In genomic region chr14:9330767-9331166, GRCm38 (mm10) we compare ENCODE assay signal across 20 mouse cellular contexts.
A peak's percentile ranks its signal among the peaks of the same experiment; 100 is the strongest.
DNase-seq lines count a peak whose midpoint lies in the region; ATAC-seq and TF ChIP-seq lines count a peak whose summit lies in the region.
"Had no signal": no experiment of that assay in that cellular context is flagged by ENCODE, and none has a peak within 500 bp of the region (broad histone marks: within the 10 kb centered on the region; RNA-seq: fewer than 3 reads in every experiment).

No protein-coding gene starts in this region.

- H3K27me3 ChIP-seq in hindbrain, postnatal 0 days (ENCODE audit: insufficient read depth, low read length) = no peaks in the 10 kb centered on the region
- no peaks in the 10 kb centered on the region for H3K27me3 ChIP-seq in hindbrain, embryonic 14.5 days (ENCODE audit: control insufficient read depth, insufficient read depth, low read length)
- no peaks in the 10 kb centered on the region for H3K27me3 ChIP-seq in midbrain, postnatal 0 days (ENCODE audit: insufficient read depth, low read length)
- no peaks in the 10 kb centered on the region for H3K27me3 ChIP-seq in midbrain, embryonic 15.5 days (replicated peaks)
- no peaks in the 10 kb centered on the region for H3K27me3 ChIP-seq in stomach, postnatal 0 days (ENCODE audit: control insufficient read depth, insufficient read depth, low read length)
- H3K27me3 ChIP-seq: forebrain, embryonic 12.5 days; heart, embryonic 12.5 days; liver, embryonic 12.5 days; neural tube, embryonic 15.5 days had no signal

- H3K9me3 ChIP-seq in hindbrain, postnatal 0 days (ENCODE audit: low read length) = no peaks in the 10 kb centered on the region
- H3K9me3 ChIP-seq in hindbrain, embryonic 14.5 days (ENCODE audit: control insufficient read depth, low read length) = no peaks in the 10 kb centered on the region
- H3K9me3 ChIP-seq in midbrain, postnatal 0 days (ENCODE audit: low read length) = no peaks in the 10 kb centered on the region
- H3K9me3 ChIP-seq in midbrain, embryonic 15.5 days = no peaks in the 10 kb centered on the region
- H3K9me3 ChIP-seq in ES-E14 (ENCODE audit: control insufficient read depth, insufficient read depth, low read depth, low read length) = no peaks in the 10 kb centered on the region
- H3K9me3 ChIP-seq in stomach, postnatal 0 days (ENCODE audit: control insufficient read depth, low read length) = no peaks in the 10 kb centered on the region
- H3K9me3 ChIP-seq: forebrain, embryonic 12.5 days; heart, embryonic 12.5 days; limb, embryonic 10.5 days; liver, embryonic 12.5 days; midbrain, embryonic 10.5 days; neural tube, embryonic 15.5 days had no signal

- H3K27ac ChIP-seq in hindbrain, postnatal 0 days = no peak overlapping the region
- no peak overlapping the region for H3K27ac ChIP-seq in hindbrain, embryonic 14.5 days
- no peak overlapping the region for H3K27ac ChIP-seq in midbrain, postnatal 0 days (ENCODE audit: low read depth, low read length)
- H3K27ac ChIP-seq in midbrain, embryonic 15.5 days = no peak overlapping the region
- H3K27ac ChIP-seq in ES-E14 (ENCODE audit: insufficient read depth, low read depth, low read length, poor library complexity, severe bottlenecking) = no peak overlapping the region
- H3K27ac ChIP-seq in stomach, postnatal 0 days (replicated peaks) = no peak overlapping the region
- H3K27ac ChIP-seq: forebrain, embryonic 12.5 days; limb, embryonic 10.5 days; liver, embryonic 12.5 days; midbrain, embryonic 10.5 days; neural tube, embryonic 15.5 days had no signal

- H3K4me3 ChIP-seq in hindbrain, postnatal 0 days (ENCODE audit: low read length) = no peak overlapping the region
- no peak overlapping the region for H3K4me3 ChIP-seq in hindbrain, embryonic 14.5 days (replicated peaks; ENCODE audit: low read length)
- H3K4me3 ChIP-seq in midbrain, postnatal 0 days (ENCODE audit: low read depth, low read length) = no peak overlapping the region
- H3K4me3 ChIP-seq in midbrain, embryonic 15.5 days = no peak overlapping the region
- H3K4me3 ChIP-seq in ES-E14 (ENCODE audit: insufficient read depth in 1 of 2, low read depth in 1 of 2, low read length in 2 of 2, poor library complexity in 1 of 2, severe bottlenecking in 1 of 2) = no peak overlapping the region
- no peak overlapping the region for H3K4me3 ChIP-seq in stomach, postnatal 0 days (ENCODE audit: low read depth, low read length)
- H3K4me3 ChIP-seq: forebrain, embryonic 12.5 days; heart, embryonic 12.5 days; limb, embryonic 10.5 days; liver, embryonic 12.5 days; midbrain, embryonic 10.5 days; myocyte; neural tube, embryonic 15.5 days had no signal

- H3K9ac ChIP-seq in hindbrain, postnatal 0 days (replicated peaks; ENCODE audit: low read length) = no peak overlapping the region
- H3K9ac ChIP-seq in hindbrain, embryonic 14.5 days = no peak overlapping the region
- no peak overlapping the region for H3K9ac ChIP-seq in midbrain, postnatal 0 days (replicated peaks; ENCODE audit: low read length, poor library complexity, severe bottlenecking)
- no peak overlapping the region for H3K9ac ChIP-seq in midbrain, embryonic 15.5 days
- H3K9ac ChIP-seq in ES-E14 (ENCODE audit: insufficient read depth, low read depth, low read length, poor library complexity, severe bottlenecking) = no peak overlapping the region
- H3K9ac ChIP-seq in stomach, postnatal 0 days (ENCODE audit: low read length) = no peak overlapping the region
- H3K9ac ChIP-seq: forebrain, embryonic 12.5 days; heart, embryonic 12.5 days; liver, embryonic 12.5 days; neural tube, embryonic 15.5 days had no signal

- in situ Hi-C loops in ES-E14 (cut with MboI; ENCODE audit: low sequenced_read_pairs in 2 of 2, unreplicated experiment in 2 of 2) = no loop called here

- H3K36me3 ChIP-seq in hindbrain, postnatal 0 days (ENCODE audit: insufficient read depth, low read length) = no peaks in the 10 kb centered on the region
- H3K36me3 ChIP-seq in hindbrain, embryonic 14.5 days (replicated peaks; ENCODE audit: control insufficient read depth, insufficient read depth) = no peaks in the 10 kb centered on the region
- H3K36me3 ChIP-seq in midbrain, postnatal 0 days (ENCODE audit: insufficient read depth, low read length) = no peaks in the 10 kb centered on the region
- no peaks in the 10 kb centered on the region for H3K36me3 ChIP-seq in midbrain, embryonic 15.5 days (replicated peaks)
- no peaks in the 10 kb centered on the region for H3K36me3 ChIP-seq in ES-E14 (ENCODE audit: control insufficient read depth, insufficient read depth, low read length, poor library complexity, severe bottlenecking)
- no peaks in the 10 kb centered on the region for H3K36me3 ChIP-seq in stomach, postnatal 0 days (ENCODE audit: control insufficient read depth, insufficient read depth, low read length)
- H3K36me3 ChIP-seq: forebrain, embryonic 12.5 days; heart, embryonic 12.5 days; limb, embryonic 10.5 days; liver, embryonic 12.5 days; midbrain, embryonic 10.5 days; neural tube, embryonic 15.5 days had no signal

- DNase-seq in hindbrain, postnatal 0 days (ENCODE audit: low spot score) = no peak
- DNase-seq in hindbrain, embryonic 14.5 days (ENCODE audit: low spot score) = no peak
- no peak for DNase-seq in midbrain, postnatal 0 days (ENCODE audit: low spot score)
- DNase-seq in ES-E14 (ENCODE audit: low read depth, low spot score) = peak; percentile 68
- DNase-seq in stomach, postnatal 0 days (ENCODE audit: low spot score) = no peak
- DNase-seq: heart, postnatal 36 days; kidney, postnatal 4 days; layer of hippocampus, postnatal 36 days; lung, postnatal 14 days; thymus, adult 2 months had no signal

- TF ChIP-seq EP300 in stomach, postnatal 0 days (optimal IDR thresholded peaks at IDR 0.05) = no peak

- ATAC-seq in hindbrain, postnatal 0 days = no peak
- no peak for ATAC-seq in hindbrain, embryonic 14.5 days (ENCODE audit: low FRiP score)
- ATAC-seq in midbrain, postnatal 0 days (ENCODE audit: low FRiP score) = no peak
- no peak for ATAC-seq in midbrain, embryonic 15.5 days (replicated peaks)
- no peak for ATAC-seq in stomach, postnatal 0 days (ENCODE audit: low FRiP score, low TSS enrichment)
- ATAC-seq in granulocyte monocyte progenitor cell, adult 5-6 weeks (replicated peaks; ENCODE audit: poor library complexity, severe bottlenecking) = no peak
- ATAC-seq: CD4-positive, CD25-positive, alpha-beta regulatory T cell, adult 4 months; liver, embryonic 12.5 days had no signal

- H3K4me1 ChIP-seq in hindbrain, postnatal 0 days (ENCODE audit: insufficient read depth, low read length) = no peaks in the 10 kb centered on the region
- peaks cover 8% of the 10 kb centered on the region; the same call in 1 of the 2 replicates for H3K4me1 ChIP-seq in hindbrain, embryonic 14.5 days (replicated peaks; ENCODE audit: control insufficient read depth, insufficient read depth, low read length)
- H3K4me1 ChIP-seq in midbrain, postnatal 0 days (ENCODE audit: insufficient read depth, low read length) = no peaks in the 10 kb centered on the region
- 0 out of 2 replicates have a peak, but pooled peaks cover 12% of the 10 kb centered on the region for H3K4me1 ChIP-seq in midbrain, embryonic 15.5 days
- peaks cover 0 to 3% of the 10 kb centered on the region in 2 experiments; a peak in 2 of 4 replicates for H3K4me1 ChIP-seq in ES-E14 (ENCODE audit: control insufficient read depth in 2 of 2, insufficient read depth in 2 of 2, low read length in 2 of 2, poor library complexity in 1 of 2)
- H3K4me1 ChIP-seq in stomach, postnatal 0 days (replicated peaks; ENCODE audit: control insufficient read depth, insufficient read depth) = no peaks in the 10 kb centered on the region
- H3K4me1 ChIP-seq: heart, embryonic 12.5 days; limb, embryonic 10.5 days; liver, embryonic 12.5 days; neural tube, embryonic 15.5 days had no signal

- peak; percentile 38 for TF ChIP-seq CTCF in hindbrain, postnatal 0 days (IDR thresholded peaks at IDR 0.05; ENCODE audit: low read depth)
- TF ChIP-seq CTCF in midbrain, postnatal 0 days (IDR thresholded peaks at IDR 0.05) = peak; percentile 29
- peak; percentile 22; the same call in 1 of the 2 replicates for TF ChIP-seq CTCF in stomach, postnatal 0 days (IDR thresholded peaks at IDR 0.05; ENCODE audit: low read depth)

- H3K4me2 ChIP-seq in hindbrain, postnatal 0 days (ENCODE audit: low read depth, low read length) = no peak overlapping the region
- no peak overlapping the region for H3K4me2 ChIP-seq in hindbrain, embryonic 14.5 days (replicated peaks)
- H3K4me2 ChIP-seq in midbrain, postnatal 0 days (ENCODE audit: low read depth, low read length, poor library complexity, severe bottlenecking) = no peak overlapping the region
- H3K4me2 ChIP-seq in midbrain, embryonic 15.5 days = no peak overlapping the region
- no peak overlapping the region for H3K4me2 ChIP-seq in stomach, postnatal 0 days (replicated peaks; ENCODE audit: low read depth)
- H3K4me2 ChIP-seq: forebrain, embryonic 12.5 days; heart, embryonic 12.5 days; liver, embryonic 12.5 days; neural tube, embryonic 15.5 days had no signal

TF ChIP-seq in ES-E14, 5 proteins besides CTCF, POLR2A, EP300 and RAD21:
- peak; percentile 70; the same call in 1 of the 2 replicates for TF ChIP-seq ZC3H11A (IDR thresholded peaks at IDR 0.05; ENCODE audit: borderline replicate concordance, low read depth, low read length)
- no peak for TF ChIP-seq ZNF384 (IDR thresholded peaks at IDR 0.05; ENCODE audit: low read depth, low read length)
